Mouse (Mus musculus) erythroblast, embryonic 14.5 days (primary cell): Measurements from ENCODE around the gene Fam205c.

ENCODE experiments used
- GATA1 ChIP-seq: IDR thresholded peaks from 2 replicates; pipeline ENCODE4 v1.6.1; 2012; ENCODE audit warnings: low read length, inconsistent platforms, mixed read lengths
- TAL1 ChIP-seq: IDR thresholded peaks from 3 replicates; pipeline ENCODE4 v1.6.1; 2012; ENCODE audit warnings: low read length, inconsistent platforms, mixed read lengths

- no peak for TF ChIP-seq GATA1
- TF ChIP-seq TAL1 = no peak
Measured at GRCm38 (mm10) chr4:42898914-42899313, 24.9 kb upstream of the Fam205c start.
